Mouse (Mus musculus) liver, adult (tissue): ENCODE data around the gene Trim28.

Source experiments
- GATA4 ChIP-seq: IDR thresholded peaks from 2 replicates; pipeline ENCODE4 v1.6.1; 2014; ENCODE audit warnings: mild to moderate bottlenecking, low read length; ENCODE audit not compliant: insufficient replicate concordance

Gene Trim28

DNA sequence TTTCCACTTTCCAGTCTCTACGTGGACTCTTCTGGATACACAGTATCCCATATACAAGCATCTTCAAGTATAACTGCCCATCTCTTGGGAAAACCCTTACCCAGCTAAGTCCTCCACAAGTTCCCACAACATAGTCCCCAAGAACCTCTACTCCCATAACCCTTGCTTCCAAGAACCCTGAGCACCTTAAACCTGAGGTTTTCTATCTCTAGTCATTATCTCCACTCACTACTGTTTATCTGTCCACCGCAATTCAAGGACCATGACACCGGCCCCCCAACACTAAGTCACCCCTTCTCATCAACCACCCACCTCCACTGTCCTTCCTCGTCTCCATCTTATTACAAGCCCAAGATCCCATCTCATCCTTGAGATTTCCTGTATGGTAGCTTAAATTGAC, 37.9 kb downstream of the Trim28 start:
- TF ChIP-seq GATA4 = no peak

DNA sequence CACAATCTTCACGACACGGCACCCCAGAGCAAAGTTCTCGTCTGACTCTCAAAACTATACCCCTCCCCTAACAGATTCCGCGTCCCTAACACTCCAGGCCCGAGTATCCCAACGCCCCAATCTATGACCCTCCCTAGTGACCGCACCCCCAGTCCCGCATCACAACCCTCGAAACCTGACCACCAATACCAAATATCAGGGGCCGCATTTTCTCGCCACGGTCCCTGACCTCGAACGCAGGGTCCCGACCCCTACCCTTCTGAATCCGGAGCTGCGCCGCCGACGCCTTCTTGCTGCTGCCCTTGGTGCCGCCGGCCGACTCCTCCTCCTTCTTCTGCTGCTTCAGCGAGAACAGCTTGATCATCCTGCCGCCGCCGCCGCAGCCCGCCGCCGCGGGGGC, 38.5 kb downstream of the Trim28 start:
- TF ChIP-seq GATA4 = no peak

DNA sequence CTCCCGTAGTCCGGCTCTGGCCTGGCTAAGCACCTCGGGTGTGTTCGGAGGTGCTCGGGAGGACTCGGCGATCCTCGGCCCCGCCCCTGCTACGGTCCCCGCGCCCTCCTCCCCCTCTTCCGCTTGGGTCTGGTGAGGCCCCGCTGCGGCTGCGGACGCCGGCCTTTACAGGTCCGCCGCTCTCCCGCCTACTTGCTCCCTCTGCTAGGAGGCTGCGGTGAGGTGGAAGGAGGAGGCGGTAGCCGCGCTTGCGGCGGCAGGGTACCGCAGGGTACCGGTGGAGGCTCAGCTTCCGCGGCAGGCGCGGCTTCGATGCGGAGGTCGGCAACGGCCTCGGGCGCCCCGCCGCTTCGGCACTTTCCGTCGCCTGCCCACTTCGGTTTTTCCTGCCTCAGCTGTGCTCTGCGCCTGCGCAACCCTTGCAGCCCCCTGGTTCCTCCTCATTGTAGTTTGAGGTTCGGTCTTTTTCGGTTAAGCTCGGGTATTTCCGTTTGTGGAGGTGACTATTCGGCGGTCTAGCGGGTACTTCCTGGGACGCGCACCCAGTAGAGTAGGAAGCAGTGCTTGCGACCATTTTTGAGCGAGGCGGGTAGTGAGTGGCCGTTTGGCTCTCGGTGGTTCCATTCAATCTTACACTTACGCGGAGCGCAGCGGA, 39.1 kb downstream of the Trim28 start, which contains the start of gene Ube2m:
Gene Ube2m (minus strand): TSS at position 375 of the 655 bp plus-strand sequence.
- peak; percentile 19; the same call in 1 of the 2 replicates for TF ChIP-seq GATA4

DNA sequence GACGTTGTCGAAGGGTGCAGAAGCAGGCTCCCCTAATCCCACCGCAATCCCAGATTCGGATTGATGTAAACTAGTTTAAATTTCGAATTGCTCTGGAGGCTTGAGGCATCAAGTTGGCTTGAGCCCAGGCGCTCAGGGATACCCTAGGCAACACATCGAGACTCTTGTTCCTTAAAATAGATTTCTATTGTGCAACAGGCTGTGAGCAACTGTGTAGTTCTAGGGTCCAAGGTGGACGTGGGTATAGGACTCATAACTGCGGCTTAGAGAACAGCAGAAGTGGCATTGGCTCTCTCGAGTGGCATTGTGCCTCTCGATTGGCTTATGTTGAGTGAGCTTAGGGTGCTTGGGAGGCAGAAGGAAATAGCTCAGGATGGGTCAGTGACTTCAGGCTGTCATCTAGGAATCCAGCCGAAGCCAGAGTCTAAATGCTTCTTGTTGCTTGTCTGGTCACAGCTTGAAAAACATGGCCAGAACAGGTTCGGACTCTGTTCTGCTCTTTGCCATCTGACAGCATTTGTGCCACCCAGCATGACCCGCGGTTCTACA, 39.8 kb downstream of the Trim28 start:
- TF ChIP-seq GATA4 = no peak

DNA sequence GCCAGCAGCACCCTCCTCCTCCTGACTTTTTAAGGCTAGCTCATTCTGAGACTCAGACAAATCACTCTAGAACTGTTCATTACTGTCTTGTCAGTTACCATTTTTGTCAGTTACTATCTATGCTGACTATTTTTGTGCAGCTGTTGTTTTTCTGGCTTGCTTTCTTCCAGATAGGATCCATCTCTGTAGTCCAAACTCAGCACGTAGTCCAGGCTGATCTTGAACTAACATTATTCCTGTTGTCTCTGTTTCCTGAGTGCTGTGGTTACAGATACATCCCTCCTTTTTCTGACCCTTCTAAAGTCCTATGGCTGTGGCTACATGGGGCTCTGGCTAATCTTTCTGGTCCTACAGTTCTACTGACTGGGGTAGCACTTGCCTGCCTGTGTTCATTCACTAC, 40.3 kb downstream of the Trim28 start:
- TF ChIP-seq GATA4 = no peak

DNA sequence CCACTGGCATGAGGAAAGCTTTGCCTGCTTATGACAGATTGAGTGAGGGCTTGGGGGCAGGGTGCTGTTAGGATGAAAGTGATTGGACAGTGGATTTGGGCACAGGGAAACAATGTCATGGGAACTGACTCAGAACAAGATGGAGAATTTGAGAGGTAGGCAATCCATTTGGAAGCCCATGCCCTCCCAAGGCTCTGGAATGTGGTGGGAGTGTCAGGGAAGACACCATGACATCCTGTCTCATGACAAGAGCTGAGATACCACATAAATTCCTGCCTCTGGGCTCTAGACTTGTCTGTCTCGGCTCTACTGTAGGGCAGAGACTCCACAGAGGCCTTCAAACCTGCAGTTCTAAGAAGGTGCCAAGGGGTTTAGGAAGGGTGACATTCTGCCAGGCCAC, 42.3 kb downstream of the Trim28 start:
- TF ChIP-seq GATA4 = no peak

DNA sequence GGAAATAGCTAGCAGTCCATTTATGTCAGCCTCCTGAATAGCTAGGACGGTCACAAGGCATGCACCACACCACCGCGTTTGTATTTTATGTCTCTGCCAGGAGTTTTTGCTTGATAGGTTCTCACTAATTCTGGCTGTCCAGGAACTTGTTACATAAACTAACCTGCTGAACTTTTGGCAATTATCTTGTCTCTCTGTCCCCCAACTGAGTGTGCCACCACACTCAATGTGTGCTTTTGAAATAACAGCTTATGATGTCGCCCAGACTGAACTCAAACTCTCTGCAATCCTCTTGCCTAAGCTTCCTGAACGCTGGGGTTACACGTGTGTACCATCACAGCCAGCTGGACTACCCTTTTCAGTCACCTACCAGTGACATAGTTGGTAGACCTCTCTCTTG, 43.6 kb downstream of the Trim28 start:
- no peak for TF ChIP-seq GATA4

DNA sequence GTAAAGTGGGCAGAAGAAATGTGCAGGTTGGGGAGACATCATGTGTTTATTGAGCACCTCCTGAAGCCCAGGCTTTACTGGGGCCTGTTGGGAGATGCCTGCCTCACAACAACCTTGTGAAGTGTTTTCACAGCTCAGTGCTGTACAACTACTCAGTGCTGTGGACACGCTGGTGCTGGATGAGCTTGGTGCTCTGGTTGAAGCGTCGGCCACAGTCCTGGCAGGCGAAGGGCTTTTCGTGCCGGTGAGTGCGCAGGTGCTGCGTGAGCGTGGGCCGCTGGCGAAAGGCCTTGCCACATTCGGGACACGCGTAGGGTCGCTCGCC, 44.2 kb downstream of the Trim28 start:
- no peak for TF ChIP-seq GATA4

DNA sequence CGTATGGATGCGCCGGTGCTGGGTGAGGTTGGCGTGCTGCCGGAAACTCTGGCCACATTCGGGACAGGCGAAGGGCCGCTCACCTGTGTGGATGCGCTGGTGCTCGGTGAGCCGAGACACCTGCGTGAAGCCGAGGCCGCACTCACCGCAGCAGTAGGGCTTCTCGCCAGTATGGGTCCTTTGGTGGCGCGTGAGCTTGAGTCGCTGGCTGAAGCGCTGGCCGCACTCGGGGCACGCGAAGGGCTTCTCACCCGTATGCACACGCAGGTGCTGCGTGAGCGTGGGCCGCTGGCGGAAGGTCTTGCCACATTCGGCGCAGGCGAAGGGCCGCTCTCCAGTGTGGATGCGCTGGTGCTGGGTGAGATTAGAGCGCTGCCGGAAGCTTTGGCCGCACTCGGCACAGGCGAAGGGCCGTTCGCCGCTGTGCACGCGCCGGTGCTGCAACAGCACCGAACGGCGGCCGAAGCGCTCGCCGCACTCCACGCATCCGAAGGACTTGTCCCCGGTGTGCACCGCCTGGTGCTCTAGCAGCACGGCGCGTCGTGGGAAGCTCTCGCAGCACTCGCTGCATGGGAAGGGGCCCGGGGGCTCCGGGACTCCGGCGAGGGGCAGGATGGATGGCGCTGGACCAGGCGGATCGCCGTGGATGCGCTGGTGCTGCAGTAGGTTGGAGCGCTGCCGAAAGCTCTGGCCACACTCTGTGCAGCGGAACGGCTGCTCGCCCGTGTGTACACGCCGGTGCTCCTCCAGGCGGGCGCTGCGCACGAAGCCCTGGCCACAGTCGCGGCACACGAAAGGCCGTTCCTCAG, 44.7 kb downstream of the Trim28 start:
- no peak for TF ChIP-seq GATA4

DNA sequence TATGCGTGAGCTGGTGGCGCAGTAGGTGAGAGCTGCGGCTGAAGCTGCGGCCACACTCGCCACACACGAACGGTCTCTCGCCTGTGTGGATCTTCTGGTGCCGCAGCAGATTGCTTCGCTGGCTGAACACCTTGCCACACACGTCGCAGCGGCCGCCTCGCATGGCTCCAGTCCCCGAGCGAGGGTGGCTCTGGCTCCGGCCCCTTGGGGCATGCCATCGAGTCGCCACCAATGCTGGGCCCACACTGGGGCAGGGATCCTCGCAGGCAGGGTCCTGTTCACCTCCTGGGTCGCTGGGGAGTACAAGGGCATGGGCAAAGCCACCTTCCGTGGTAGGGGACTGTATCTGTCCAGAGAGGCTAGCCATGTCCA, 45.3 kb downstream of the Trim28 start:
- no peak for TF ChIP-seq GATA4

DNA sequence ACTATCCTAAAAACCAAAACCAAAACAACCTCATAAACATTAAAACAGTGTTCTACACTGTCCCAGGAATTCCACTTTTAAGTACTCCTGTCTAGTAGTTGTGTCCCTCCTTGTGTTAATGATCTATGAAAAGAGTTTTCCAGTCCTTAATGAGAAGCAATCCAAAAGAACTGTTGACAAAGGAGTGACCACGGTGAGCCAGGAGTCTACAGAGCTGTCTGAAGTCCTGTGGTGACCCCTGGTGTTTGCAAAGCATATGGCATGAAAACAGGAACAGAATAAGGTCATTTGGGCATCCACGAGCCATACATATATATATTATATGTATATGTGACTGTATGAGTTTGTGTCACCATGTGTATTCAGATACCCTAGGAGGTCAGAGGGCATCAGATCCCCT, 47.2 kb downstream of the Trim28 start:
- no peak for TF ChIP-seq GATA4

DNA sequence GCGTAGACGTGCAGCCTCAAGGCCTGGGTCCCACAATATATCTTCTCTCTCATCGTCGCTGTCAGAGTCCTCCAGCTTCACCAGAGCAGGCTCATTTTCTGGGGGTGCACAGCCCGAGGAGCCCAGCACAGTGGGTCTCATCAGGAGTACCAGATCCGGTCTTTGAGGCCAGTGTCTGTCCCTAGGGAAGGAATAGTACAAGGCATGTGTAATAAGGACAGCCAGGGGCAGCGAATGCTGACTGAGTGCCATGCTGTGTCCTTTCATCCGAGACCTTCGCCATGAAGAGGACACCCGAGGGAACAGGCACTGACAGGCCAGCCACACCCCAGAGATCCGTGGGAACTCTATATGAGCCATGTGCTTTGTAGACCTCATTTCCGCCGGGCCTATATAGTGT, 54.1 kb downstream of the Trim28 start:
- no peak for TF ChIP-seq GATA4

DNA sequence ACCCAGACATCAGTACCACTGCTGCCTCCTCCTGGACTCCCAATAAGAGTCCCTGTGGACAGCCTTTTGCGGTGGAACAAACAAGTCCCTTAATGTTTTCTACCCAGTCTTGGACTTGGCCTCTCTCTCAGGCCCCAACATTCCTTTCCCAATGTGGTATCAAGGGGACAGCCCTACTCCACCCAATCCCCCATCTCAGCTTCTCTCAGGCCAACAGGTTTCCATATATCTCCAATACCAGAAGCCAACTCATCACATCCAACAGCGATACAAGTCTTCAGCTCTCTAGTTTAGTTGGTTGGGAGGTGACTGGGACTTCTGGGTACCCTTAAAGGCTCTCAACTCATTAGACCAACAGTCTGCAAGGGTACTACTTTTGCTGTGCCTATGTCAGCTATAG, 54.6 kb downstream of the Trim28 start:
- TF ChIP-seq GATA4 = no peak

DNA sequence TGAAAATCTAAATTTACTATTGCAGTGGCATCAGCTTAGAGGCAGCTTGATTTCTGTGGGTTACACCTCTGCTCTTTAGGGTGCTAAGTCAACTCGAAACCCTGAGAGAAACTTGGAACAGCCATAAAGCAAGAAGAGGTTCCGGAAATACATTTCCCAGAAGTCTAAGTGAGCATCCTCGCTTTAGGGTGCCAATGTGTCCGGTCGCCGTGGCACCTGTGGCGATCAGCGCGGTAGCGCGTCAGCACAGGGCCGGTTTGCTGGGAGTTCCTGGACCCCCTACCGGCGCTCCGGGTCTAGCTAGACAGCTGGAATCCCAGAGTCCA, 55.0 kb downstream of the Trim28 start:
- TF ChIP-seq GATA4 = no peak

DNA sequence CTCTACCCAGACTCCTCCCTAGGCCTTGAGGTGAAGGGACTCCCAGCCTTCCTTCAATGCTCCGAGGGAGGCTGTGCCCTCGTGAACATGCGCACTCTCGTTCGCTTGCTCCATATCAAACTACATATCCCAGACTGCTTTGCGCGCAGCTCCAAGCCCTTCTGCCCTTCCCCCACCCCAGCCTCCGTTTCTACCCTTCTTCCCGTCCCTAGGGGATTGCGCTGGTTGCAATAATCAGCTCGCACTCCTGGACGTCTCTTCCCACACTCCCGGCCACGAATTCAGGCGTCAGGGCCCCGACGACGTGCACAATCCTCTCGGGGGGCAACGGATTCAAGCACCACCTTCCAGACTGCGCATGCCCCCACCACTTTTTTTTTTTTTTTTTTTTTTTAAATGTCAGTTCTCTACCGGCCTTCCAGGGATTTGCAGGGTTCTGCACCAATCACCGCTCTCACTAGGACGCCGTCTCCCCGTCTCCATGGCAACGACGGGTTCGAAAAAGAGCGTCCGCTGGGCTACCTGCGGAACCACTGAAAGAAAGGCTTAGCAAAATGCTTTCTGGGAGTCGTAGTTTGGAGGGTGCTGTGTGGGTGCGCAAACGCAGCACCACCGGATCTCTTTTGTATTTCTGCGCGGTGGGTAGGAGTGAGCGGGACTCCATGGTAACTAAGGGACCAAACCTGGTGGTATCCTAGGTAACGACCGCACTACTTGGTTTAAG, 55.5 kb downstream of the Trim28 start, which contains the start of gene Mzf1:
Gene Mzf1 (minus strand): TSS at position 478 of the 724 bp plus-strand sequence.
- TF ChIP-seq GATA4 = peak; percentile 6; the same call in 1 of the 2 replicates
